Mouse (Mus musculus) ovary, postnatal 36 days (tissue): ENCODE measurements at regions not wholly inside any gene's neighbourhood (a gene's known extent, or its start where the extent isn't known, plus 50 kb on each side); places are given as distances from the start of the nearest gene placed in this dataset.

Experiments used
- DNase-seq: peaks from one replicate; pipeline ENCODE4 v3.0.0; 2022; ENCODE audit warnings: low spot score, mixed read lengths

- DNase-seq = no peak
Observed at GRCm38 (mm10) chr17:63798961-63799531, 63.8 kb upstream of the Fer start.

- no peak for DNase-seq
Observed at GRCm38 (mm10) chr17:63801411-63801810, 61.5 kb upstream of the Fer start.

DNA sequence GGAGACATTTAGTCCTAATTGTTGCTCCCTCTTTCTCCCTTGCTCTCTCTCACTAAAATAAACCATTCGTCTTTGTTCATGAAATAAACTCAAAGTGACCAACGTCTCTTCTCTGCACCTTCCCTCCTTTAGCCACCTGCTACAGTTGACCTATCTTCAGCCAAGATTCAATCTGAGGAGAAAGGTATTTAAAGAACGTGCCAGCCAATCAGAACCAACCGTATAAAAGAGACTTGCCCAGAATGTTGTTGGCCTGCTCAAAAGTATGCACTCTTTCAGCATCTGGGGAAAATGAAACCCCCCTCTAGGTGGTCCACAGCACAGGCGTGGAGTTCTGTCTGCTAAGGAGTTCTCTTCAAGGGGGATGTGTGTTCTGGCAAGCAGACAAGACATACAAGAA lies 60.0 kb upstream of the Fer start:
- no peak for DNase-seq

- peak; percentile 73 for DNase-seq
Observed at GRCm38 (mm10) chr17:63803599-63803998, 59.3 kb upstream of the Fer start.

DNA sequence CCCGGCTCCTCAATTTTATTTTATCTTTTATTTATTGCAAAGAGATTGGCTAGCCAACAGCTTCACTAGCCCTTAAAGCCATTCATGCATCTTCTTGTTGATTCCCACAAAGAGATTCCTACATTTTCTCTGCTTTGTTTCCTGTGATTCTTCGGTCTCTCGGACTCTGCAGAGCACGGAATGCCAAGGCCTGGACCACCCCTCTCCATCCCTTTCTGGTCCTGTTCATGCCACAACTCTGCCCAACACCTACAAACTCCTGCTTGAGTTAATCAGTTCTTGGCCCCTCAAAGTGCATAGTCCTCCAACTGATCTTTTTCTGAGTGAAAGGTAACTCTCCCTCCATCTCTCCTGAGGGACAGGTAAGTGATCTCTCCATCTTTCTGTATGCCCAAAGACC lies 58.4 kb upstream of the Fer start:
- DNase-seq = no peak

- no peak for DNase-seq
Observed at GRCm38 (mm10) chr17:63806360-63806759, 56.5 kb upstream of the Fer start.

DNA sequence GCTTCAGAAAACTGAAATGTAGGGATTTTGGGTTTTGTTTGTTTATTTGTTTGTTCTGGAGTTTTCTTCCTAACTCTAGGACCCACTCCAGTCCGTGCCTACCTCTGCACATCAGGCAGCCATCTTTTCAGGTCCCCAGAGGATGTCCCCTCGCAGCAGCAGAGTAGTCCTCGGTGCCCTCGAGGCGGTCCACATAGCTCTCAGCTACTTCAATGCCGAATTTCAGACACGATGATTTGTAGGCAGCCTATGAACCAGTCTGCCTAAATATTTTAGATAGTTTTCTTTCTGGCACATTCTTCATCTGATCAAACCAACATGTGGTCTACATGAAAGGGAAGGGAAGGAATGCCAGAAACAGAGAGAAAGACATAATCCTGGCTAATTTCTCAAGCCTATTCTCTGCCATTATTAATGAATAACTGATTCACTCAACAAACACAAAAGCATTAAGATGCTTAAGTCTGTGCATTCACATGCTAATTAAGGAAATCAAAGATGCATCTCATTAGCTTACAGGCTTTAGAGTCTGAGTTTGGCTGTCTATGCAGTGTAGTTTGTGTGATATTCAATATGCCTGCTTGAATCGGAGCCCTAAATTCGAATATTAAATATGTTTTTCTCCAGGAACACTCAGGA lies 55.2 kb upstream of the Fer start:
- no peak for DNase-seq

GRCm38 (mm10) chr17:63808756-63809155 lies 54.1 kb upstream of the Fer start:
- no peak for DNase-seq

- DNase-seq = no peak
Observed at GRCm38 (mm10) chr17:63811246-63811785, 51.5 kb upstream of the Fer start.

GRCm38 (mm10) chr17:63812586-63812985 lies 50.3 kb upstream of the Fer start:
- DNase-seq = no peak
